Comparison of ENCODE assay signal across 10 mouse cellular contexts in genomic region chr12:111028176-111029167, GRCm38 (mm10). TPM values are rescaled to one million over a fixed set of nuclear protein-coding genes. Genes with fewer than 3 reads are reported as not detected.
DNase-seq lines count a peak whose midpoint lies in the region; ATAC-seq and TF ChIP-seq lines count a peak whose summit lies in the region.
"Had no signal": no experiment of that assay in that cellular context is flagged by ENCODE, and none has a peak within 500 bp of the region (broad histone marks: within the 10 kb centered on the region; RNA-seq: fewer than 3 reads in every experiment).

No protein-coding gene starts in this region.

- TF ChIP-seq CTCF in hindbrain, postnatal 0 days (IDR thresholded peaks at IDR 0.05; ENCODE audit: low read depth) = no peak

- no peaks in the 10 kb centered on the region for H3K27me3 ChIP-seq in forebrain, embryonic 10.5 days (ENCODE audit: poor library complexity, severe bottlenecking)
- no peaks in the 10 kb centered on the region; the same call in 1 of the 2 replicates for H3K27me3 ChIP-seq in forebrain, embryonic 13.5 days
- no peaks in the 10 kb centered on the region for H3K27me3 ChIP-seq in limb, embryonic 11.5 days (ENCODE audit: control insufficient read depth, insufficient read depth, low read length)
- no peaks in the 10 kb centered on the region for H3K27me3 ChIP-seq in limb, embryonic 10.5 days (ENCODE audit: low read depth, poor library complexity, severe bottlenecking)
- no peaks in the 10 kb centered on the region for H3K27me3 ChIP-seq in hindbrain, postnatal 0 days (ENCODE audit: insufficient read depth, low read length)

- no peaks in the 10 kb centered on the region for H3K36me3 ChIP-seq in forebrain, embryonic 10.5 days (replicated peaks)
- H3K36me3 ChIP-seq in forebrain, embryonic 13.5 days (ENCODE audit: poor library complexity, severe bottlenecking) = no peaks in the 10 kb centered on the region
- no peaks in the 10 kb centered on the region for H3K36me3 ChIP-seq in limb, embryonic 11.5 days (ENCODE audit: control insufficient read depth, insufficient read depth, low read length)
- no peaks in the 10 kb centered on the region for H3K36me3 ChIP-seq in limb, embryonic 10.5 days
- no peaks in the 10 kb centered on the region for H3K36me3 ChIP-seq in hindbrain, postnatal 0 days (ENCODE audit: insufficient read depth, low read length)

- no peak overlapping the region for H3K9ac ChIP-seq in forebrain, embryonic 13.5 days
- H3K9ac ChIP-seq in limb, embryonic 11.5 days (ENCODE audit: low read length) = no peak overlapping the region
- no peak overlapping the region for H3K9ac ChIP-seq in hindbrain, postnatal 0 days (replicated peaks; ENCODE audit: low read length)

- peak overlapping the region; percentile 16 for H3K4me3 ChIP-seq in forebrain, embryonic 10.5 days
- no peak overlapping the region for H3K4me3 ChIP-seq in forebrain, embryonic 13.5 days
- no peak overlapping the region for H3K4me3 ChIP-seq in limb, embryonic 11.5 days (ENCODE audit: low read depth, low read length)
- H3K4me3 ChIP-seq in limb, embryonic 10.5 days = no peak overlapping the region
- H3K4me3 ChIP-seq in hindbrain, postnatal 0 days (ENCODE audit: low read length) = no peak overlapping the region

- no peak overlapping the region for H3K27ac ChIP-seq in forebrain, embryonic 10.5 days
- H3K27ac ChIP-seq in forebrain, embryonic 13.5 days = no peak overlapping the region
- H3K27ac ChIP-seq in limb, embryonic 11.5 days (replicated peaks; ENCODE audit: low read depth, low read length) = no peak overlapping the region
- no peak overlapping the region for H3K27ac ChIP-seq in limb, embryonic 10.5 days
- H3K27ac ChIP-seq in hindbrain, postnatal 0 days = no peak overlapping the region

- H3K4me2 ChIP-seq in forebrain, embryonic 13.5 days = no peak overlapping the region
- H3K4me2 ChIP-seq in limb, embryonic 11.5 days (ENCODE audit: low read depth, severe bottlenecking) = no peak overlapping the region
- H3K4me2 ChIP-seq in hindbrain, postnatal 0 days (ENCODE audit: low read depth, low read length) = no peak overlapping the region

- no peak for ATAC-seq in forebrain, embryonic 13.5 days
- ATAC-seq in limb, embryonic 11.5 days (ENCODE audit: insufficient number of reproducible peaks, low FRiP score, low TSS enrichment, low read depth) = 0 out of 2 replicates have a peak, but pooled peaks have one; percentile 26
- ATAC-seq in erythroblast, adult 5-6 weeks (replicated peaks; ENCODE audit: low FRiP score, poor library complexity, severe bottlenecking) = peak; percentile 81
- ATAC-seq in megakaryocyte-erythroid progenitor cell, adult 5-6 weeks (replicated peaks; ENCODE audit: low FRiP score, low TSS enrichment, poor library complexity, severe bottlenecking) = peak; percentile 78
- ATAC-seq in hindbrain, postnatal 0 days = no peak

- no peak for DNase-seq in forebrain, embryonic 10.5 days (ENCODE audit: extremely low spot score, low spot score)
- no peak for DNase-seq in limb, embryonic 11.5 days (ENCODE audit: low spot score)
- no peak for DNase-seq in limb, embryonic 10.5 days (ENCODE audit: low spot score)
- DNase-seq in hindbrain, postnatal 0 days (ENCODE audit: low spot score) = no peak
- DNase-seq in lung, postnatal 25 days (ENCODE audit: low spot score) = no peak
- DNase-seq: adrenal gland, adult 2 months; cerebellum, adult 11 months had no signal

- 72% methylated on average over 19 of the region's 19 CpGs for WGBS in forebrain, embryonic 10.5 days
- WGBS in forebrain, embryonic 13.5 days = 71% methylated on average over 19 of the region's 19 CpGs
- 60% methylated on average over 19 of the region's 19 CpGs for WGBS in limb, embryonic 11.5 days
- 64% methylated on average over 19 of the region's 19 CpGs for WGBS in limb, embryonic 10.5 days
- WGBS in hindbrain, postnatal 0 days = 73% methylated on average over 19 of the region's 19 CpGs

- H3K9me3 ChIP-seq in forebrain, embryonic 10.5 days = no peaks in the 10 kb centered on the region
- no peaks in the 10 kb centered on the region for H3K9me3 ChIP-seq in forebrain, embryonic 13.5 days (replicated peaks)
- H3K9me3 ChIP-seq in limb, embryonic 11.5 days (ENCODE audit: control insufficient read depth, low read length) = no peaks in the 10 kb centered on the region
- no peaks in the 10 kb centered on the region for H3K9me3 ChIP-seq in limb, embryonic 10.5 days (replicated peaks)
- no peaks in the 10 kb centered on the region for H3K9me3 ChIP-seq in hindbrain, postnatal 0 days (ENCODE audit: low read length)

- peaks cover 8% of the 10 kb centered on the region; the same call in 1 of the 2 replicates for H3K4me1 ChIP-seq in forebrain, embryonic 10.5 days
- no peaks in the 10 kb centered on the region for H3K4me1 ChIP-seq in forebrain, embryonic 13.5 days
- H3K4me1 ChIP-seq in limb, embryonic 11.5 days (ENCODE audit: control insufficient read depth, insufficient read depth, low read length) = no peaks in the 10 kb centered on the region; the same call in 1 of the 2 replicates
- H3K4me1 ChIP-seq in limb, embryonic 10.5 days = peaks cover 3% of the 10 kb centered on the region
- H3K4me1 ChIP-seq in hindbrain, postnatal 0 days (ENCODE audit: insufficient read depth, low read length) = no peaks in the 10 kb centered on the region

RNA-seq across cellular contexts. Expression of gene Rcor1, which starts 10.7 kb away (rescaled TPM):
- 7.0 and 8.4 TPM in 2 replicates for polyA plus RNA-seq in forebrain, embryonic 10.5 days (2016; fragmentation: Nextera tagmentation; extraction: Ambion mirVana)
- polyA plus RNA-seq in forebrain, embryonic 13.5 days (2015; fragmentation: Nextera tagmentation; extraction: Ambion mirVana) = 8.0 and 8.4 TPM in 2 replicates
- polyA plus RNA-seq in limb, embryonic 11.5 days (2014; fragmentation: Nextera tagmentation; extraction: Ambion mirVana) = 15.1 and 17.9 TPM in 2 replicates
- polyA plus RNA-seq in limb, embryonic 10.5 days (2016; fragmentation: Nextera tagmentation; extraction: Ambion mirVana) = 7.9 and 9.1 TPM in 2 replicates
- 21.3 and 26.9 TPM in 2 replicates for total RNA-seq in erythroblast, adult 5-6 weeks (2015; ENCODE audit: low replicate concordance)
- 9.8 and 18.0 TPM in 2 replicates for total RNA-seq in erythroblast, adult 5-6 weeks (2017; ENCODE audit: low replicate concordance)
- total RNA-seq in megakaryocyte-erythroid progenitor cell, adult 5-6 weeks (2014; fragmentation: Nextera tagmentation) = 56.7 and 73.4 TPM in 2 replicates
- total RNA-seq in megakaryocyte-erythroid progenitor cell, adult 5-6 weeks (2017) = 44.1 and 55.3 TPM in 2 replicates
- 11.1 and 13.1 TPM in 2 replicates for total RNA-seq in hindbrain, postnatal 0 days (2014; rRNA removed)
- polyA plus RNA-seq in hindbrain, postnatal 0 days (2015; fragmentation: Nextera tagmentation; extraction: Ambion mirVana) = 3.0 and 3.1 TPM in 2 replicates

RNA-seq across cellular contexts. Expression of gene Ankrd9, which starts 49.6 kb away (rescaled TPM):
- 20.4 and 20.8 TPM in 2 replicates for polyA plus RNA-seq in forebrain, embryonic 10.5 days (2016; fragmentation: Nextera tagmentation; extraction: Ambion mirVana)
- polyA plus RNA-seq in forebrain, embryonic 13.5 days (2015; fragmentation: Nextera tagmentation; extraction: Ambion mirVana) = 9.1 and 9.4 TPM in 2 replicates
- polyA plus RNA-seq in limb, embryonic 11.5 days (2014; fragmentation: Nextera tagmentation; extraction: Ambion mirVana) = 12.5 and 14.5 TPM in 2 replicates
- polyA plus RNA-seq in limb, embryonic 10.5 days (2016; fragmentation: Nextera tagmentation; extraction: Ambion mirVana) = 15.2 and 17.2 TPM in 2 replicates
- total RNA-seq in erythroblast, adult 5-6 weeks (2015; ENCODE audit: low replicate concordance) = 29.8 and 52.2 TPM in 2 replicates
- 66.5 and 82.1 TPM in 2 replicates for total RNA-seq in erythroblast, adult 5-6 weeks (2017; ENCODE audit: low replicate concordance)
- total RNA-seq in megakaryocyte-erythroid progenitor cell, adult 5-6 weeks (2014; fragmentation: Nextera tagmentation) = 3.6 and 5.7 TPM in 2 replicates
- 2.2 and 3.6 TPM in 2 replicates for total RNA-seq in megakaryocyte-erythroid progenitor cell, adult 5-6 weeks (2017)
- total RNA-seq in hindbrain, postnatal 0 days (2014; rRNA removed) = 14.3 and 21.1 TPM in 2 replicates
- polyA plus RNA-seq in hindbrain, postnatal 0 days (2015; fragmentation: Nextera tagmentation; extraction: Ambion mirVana) = 12.8 and 14.8 TPM in 2 replicates

Comparison
In these comparisons a context has a peak if more than half of its experiments do, and no peak if none do; other contexts are left out.
1. ATAC-seq: peak in limb, embryonic 11.5 days (single experiment), erythroblast, adult 5-6 weeks (single experiment) and megakaryocyte-erythroid progenitor cell, adult 5-6 weeks (single experiment); none in forebrain, embryonic 13.5 days (single experiment) and hindbrain, postnatal 0 days (single experiment).